Mouse (Mus musculus) kidney, adult 18-20 months (tissue): ENCODE results near the gene Rbm43.

Experiments
- DNase-seq: peaks from one replicate; pipeline ENCODE4 v3.0.0; 2021

Gene Rbm43

GRCm38 (mm10) chr2:51912740-51913139, 22.2 kb downstream of the Rbm43 start:
- DNase-seq, result no peak

DNA sequence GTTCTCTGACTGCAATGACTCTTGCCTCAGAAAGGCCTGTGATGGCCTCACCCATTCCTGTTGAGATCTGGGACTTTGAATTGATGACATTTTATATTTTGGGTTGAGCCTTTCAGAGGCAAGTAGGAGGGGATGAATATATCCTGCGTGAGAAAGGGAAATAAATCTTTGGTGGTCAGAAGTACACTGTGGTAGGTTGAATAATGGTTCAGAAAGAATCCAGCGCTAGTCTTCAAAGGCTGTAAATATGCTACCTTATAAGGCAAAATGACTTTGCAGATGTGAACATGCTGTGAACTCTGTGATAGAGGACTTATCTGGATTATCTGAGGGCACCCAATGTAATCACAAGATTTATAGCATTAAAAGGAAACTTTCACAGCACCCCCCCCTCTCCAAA, 23.1 kb downstream of the Rbm43 start:
- no peak for DNase-seq

GRCm38 (mm10) chr2:51907538-51908110, 27.3 kb downstream of the Rbm43 start:
- no peak for DNase-seq

DNA sequence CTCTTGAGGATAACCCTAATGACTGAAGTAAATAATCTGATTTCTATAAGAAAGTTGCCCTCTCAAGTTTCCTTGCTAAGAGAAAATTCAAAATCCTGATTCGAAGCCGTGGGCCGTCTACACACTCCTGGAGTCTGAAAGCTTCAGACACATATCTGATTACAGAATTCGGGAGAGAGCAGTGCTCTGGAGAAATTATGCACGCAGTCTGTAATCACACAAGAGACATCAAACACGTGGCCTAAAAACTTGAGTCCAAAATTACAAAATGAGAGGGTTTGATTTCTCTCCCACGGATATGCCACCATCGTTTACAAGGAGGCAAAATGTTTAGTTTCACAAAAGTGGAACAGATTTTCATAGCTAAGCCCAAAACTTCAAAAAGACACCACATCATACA, 29.3 kb downstream of the Rbm43 start:
- no peak for DNase-seq

- no peak for DNase-seq
Measured at GRCm38 (mm10) chr2:51892411-51892901, 42.5 kb downstream of the Rbm43 start.

- no peak for DNase-seq
Measured at GRCm38 (mm10) chr2:51890961-51891360, 44.0 kb downstream of the Rbm43 start.

- DNase-seq, result peak; percentile 11
Measured at GRCm38 (mm10) chr2:51890139-51890538, 44.8 kb downstream of the Rbm43 start.

GRCm38 (mm10) chr2:51880143-51880542, 54.8 kb downstream of the Rbm43 start:
- DNase-seq, result no peak
